Mouse (Mus musculus) CH12F3 (cell line): ENCODE results near the gene Cpa1.

Experiments
- in situ Hi-C: fragments of 300-500 bp; cut with MboI; formaldehyde crosslinking; loops from 2 replicates; pipeline ENCODE4 v1.14.3; 2020; ENCODE audit warnings: low sequenced_read_pairs

The Cpa1 gene

DNA sequence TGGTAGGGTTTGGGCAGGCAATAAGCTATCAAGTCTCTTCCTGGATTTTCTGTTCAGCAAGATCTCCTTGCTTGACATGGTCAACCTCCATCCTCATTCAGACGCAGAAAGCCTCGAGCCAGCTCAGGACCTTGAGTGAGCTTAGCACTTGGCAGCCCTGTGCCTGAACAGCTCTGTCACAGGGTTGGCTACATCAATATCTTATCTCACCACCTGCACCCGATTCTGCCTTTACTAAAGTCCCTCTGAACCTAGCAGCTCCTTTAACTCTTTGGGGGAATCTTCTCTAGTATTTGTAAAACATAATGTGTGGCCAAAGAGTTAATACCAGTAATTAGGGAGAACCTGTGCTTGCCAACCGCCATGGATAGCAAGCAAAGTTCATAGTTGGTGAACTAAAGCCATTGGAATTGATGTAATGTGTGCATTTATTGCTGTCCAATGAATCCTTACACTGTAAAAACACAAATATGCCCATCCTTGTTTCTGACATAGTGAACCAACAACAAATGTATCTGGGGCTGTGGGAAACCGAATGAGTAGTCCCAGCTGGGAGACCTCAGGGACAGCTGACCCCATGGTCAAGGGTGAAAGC is at the start of gene Cpa1:
Gene Cpa1 (plus strand): TSS at position 545 of the 595 bp plus-strand sequence.
- in situ Hi-C loops = no loop called here

- in situ Hi-C loops = no loop called here
Observed at GRCm38 (mm10) chr6:30589819-30590218, 49.2 kb upstream of the Cpa1 start.

- in situ Hi-C loops = no loop called here
Observed at GRCm38 (mm10) chr6:30591851-30592404, 47.1 kb upstream of the Cpa1 start.

GRCm38 (mm10) chr6:30592417-30592974 is 46.5 kb upstream of the Cpa1 start:
- in situ Hi-C loops = no loop called here

- in situ Hi-C loops = no loop called here
Observed at GRCm38 (mm10) chr6:30594364-30594763, 44.7 kb upstream of the Cpa1 start.

DNA sequence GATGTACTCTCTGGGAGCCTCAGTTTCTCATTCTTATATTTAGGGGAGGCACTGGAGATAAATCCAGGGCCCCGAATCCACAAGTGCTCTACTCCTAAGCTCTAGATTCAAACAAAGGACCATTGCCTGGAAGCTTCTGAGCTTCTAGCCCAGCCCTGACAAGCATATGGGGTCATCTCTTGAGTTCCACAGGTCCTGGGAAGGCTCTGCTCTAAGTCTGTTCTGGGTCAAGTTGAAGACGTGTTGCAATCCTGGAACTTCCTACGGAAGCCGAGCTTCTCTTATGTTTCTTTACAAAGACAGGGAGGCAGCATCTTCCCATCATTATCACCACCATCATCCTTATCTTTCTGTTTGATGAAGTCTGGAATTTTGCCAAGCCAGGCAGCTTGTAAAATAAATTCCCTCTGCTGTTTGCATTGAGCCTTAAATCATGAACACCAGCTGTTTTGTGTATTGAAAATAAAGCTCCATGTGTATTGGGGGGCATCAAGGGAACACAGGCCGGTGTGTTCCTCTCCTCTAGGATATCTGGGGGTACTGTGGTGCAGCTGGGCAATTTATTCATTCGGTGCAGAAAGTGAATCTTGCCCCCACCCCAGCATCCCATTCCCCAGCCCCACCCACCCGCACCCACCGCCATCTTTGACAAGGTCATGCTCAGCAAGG is 42.7 kb upstream of the Cpa1 start:
- in situ Hi-C loops = no loop called here

DNA sequence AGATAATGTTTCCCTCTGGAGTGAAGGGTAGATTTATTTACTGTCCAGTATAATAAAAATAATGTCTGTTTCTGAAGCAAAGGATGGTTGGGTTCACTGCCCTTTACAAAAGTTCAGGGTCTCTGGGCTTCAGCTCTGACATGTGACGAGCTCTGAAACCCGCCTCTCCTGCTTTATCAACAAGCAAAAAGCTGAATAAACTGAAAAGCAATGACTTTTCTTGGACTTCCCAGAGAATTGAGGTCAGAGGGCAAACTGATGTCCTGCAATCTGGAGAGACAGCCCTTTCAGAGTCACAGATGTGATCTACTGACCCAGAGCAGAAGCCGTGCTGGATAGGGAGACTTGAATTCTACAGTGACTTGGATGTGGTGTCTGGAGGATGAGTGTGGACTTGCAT is 39.0 kb upstream of the Cpa1 start:
- in situ Hi-C loops = no loop called here

- in situ Hi-C loops = no loop called here
Observed at GRCm38 (mm10) chr6:30600995-30601394, 38.0 kb upstream of the Cpa1 start.

- in situ Hi-C loops = no loop called here
Observed at GRCm38 (mm10) chr6:30604342-30604867, 34.6 kb upstream of the Cpa1 start.

DNA sequence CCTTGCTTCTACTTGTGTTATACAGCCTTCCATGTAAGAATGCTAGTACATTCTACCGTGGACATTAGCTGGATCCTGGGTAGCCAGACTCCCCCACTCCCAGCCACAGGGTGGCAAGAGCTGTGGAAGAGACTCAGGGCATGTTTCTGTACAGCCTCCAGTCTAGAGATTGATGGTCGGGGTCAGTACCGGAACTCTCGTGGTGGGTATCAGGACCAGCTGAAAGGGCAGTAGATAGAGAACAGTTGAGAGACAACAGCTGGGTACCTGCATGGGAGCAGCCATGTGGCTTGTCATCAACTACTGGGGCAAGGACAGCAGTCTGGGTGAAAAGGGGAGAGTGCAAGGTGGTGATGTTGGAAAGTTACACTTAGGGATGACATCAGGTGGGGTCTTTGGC is 33.9 kb upstream of the Cpa1 start:
- in situ Hi-C loops = no loop called here

GRCm38 (mm10) chr6:30605672-30606071 is 33.3 kb upstream of the Cpa1 start:
- in situ Hi-C loops = no loop called here

GRCm38 (mm10) chr6:30610710-30611109 is 28.3 kb upstream of the Cpa1 start, which contains the start of gene Cpa5:
TSS of gene Cpa5 (plus strand) at chr6:30611010.
- in situ Hi-C loops = no loop called here

GRCm38 (mm10) chr6:30611212-30611611 is 27.8 kb upstream of the Cpa1 start:
- in situ Hi-C loops = no loop called here

DNA sequence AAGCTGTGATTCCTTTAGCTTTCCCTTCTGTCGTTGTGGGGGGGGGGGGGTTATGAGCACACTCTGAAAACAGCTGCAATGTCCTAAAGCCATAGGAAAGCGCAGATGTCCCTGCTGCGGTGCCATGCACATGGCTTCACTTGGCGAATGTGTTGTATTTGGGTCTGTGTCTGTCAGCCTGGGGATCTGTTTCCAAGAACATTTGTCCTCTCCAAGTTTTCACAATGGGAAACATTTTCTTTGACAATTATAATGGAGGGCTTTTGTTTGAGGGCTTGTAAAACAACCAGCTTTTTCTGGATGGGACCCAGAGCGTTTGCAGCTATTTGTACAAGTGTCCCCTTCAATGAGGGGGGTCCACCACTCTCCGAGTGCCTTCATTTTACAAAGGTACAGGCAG is 24.8 kb upstream of the Cpa1 start:
- in situ Hi-C loops = no loop called here

GRCm38 (mm10) chr6:30615741-30616140 is 23.3 kb upstream of the Cpa1 start:
- in situ Hi-C loops = no loop called here

DNA sequence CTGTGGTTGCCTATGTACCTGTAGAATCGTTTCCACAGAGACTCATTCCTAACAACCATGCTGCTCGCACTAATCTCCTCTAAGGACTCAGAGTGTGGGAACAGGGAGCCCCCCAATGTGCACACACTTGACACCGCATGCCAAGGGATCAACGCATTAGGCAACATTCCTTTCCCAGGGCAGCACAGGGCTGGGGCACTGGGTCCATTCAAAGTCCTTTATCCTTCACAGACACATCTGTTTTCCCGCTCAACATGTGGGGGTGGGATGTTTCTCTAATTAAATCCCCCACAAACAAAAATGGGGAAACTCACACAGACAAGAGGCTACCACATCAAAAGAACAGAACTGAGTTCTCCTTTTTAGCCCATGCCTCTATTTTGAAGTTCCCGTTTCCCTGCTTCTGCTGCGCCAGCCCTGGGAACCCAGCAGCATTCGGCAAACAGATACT is 22.5 kb upstream of the Cpa1 start:
- in situ Hi-C loops = no loop called here

DNA sequence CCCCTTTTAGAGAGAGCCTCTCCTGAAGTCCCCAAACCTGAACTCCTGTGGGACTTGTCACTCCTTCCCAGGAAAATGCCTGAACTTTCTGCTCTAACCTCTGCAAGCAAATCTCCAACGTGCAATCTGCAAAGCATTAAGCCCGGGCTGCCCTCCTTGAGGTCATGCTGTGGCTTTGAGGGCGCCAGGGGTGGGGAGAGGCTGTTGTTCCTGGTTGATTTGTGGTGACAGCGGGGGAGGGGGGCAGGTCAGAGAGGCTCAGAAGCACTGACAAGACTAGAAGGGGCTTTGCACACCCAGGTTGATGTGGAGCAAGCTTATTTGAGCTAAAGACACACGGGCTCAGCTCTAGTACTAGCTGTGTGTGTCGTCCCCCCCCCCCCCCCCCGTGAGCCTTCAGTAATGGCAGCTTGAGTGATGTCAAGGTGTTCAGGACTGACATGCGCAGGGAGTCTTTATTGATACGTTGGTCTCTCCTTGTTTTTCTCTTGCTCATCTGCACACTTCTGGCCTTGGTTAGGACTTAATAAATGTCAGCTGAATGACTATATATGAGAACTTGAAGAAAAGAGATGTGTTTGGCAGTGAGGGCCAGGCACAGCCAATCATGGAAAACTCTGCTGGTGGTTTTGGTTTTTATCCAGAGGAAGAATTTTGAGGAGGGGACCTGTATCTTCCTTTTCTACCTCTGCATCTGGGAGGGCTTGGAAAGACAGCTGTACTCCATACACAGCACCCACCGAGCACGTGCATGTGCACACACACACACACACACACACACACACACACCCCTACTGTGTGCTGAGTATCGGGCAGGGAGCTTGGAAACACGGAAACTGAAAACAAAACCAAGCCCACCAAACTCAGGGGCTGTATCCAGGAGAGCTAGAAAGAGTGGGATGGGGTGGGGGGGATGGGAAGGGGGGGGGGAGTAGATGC is 21.7 kb upstream of the Cpa1 start:
- in situ Hi-C loops = no loop called here

GRCm38 (mm10) chr6:30617959-30618590 is 20.9 kb upstream of the Cpa1 start:
- in situ Hi-C loops = no loop called here

- in situ Hi-C loops = no loop called here
Observed at GRCm38 (mm10) chr6:30618735-30619134, 20.3 kb upstream of the Cpa1 start.

GRCm38 (mm10) chr6:30619606-30620005 is 19.4 kb upstream of the Cpa1 start:
- in situ Hi-C loops = no loop called here
